Mouse (Mus musculus) limb, embryonic 13.5 days (tissue): ENCODE results near the gene Fzd4. TPM values are rescaled to one million over a fixed set of nuclear protein-coding genes. Genes with fewer than 3 reads are reported as not detected.
A peak's percentile ranks its signal among the peaks of the same experiment; 100 is the strongest.

Experiments used
- ATAC-seq: fragments of 200-750 bp; cut with Nextera tagmentation; 2 replicates; pipeline ENCODE4 v1.8.0; 2017; ENCODE audit warnings: low read depth, moderate number of reproducible peaks, moderate TSS enrichment; ENCODE audit not compliant: low FRiP score
- H3K27ac ChIP-seq: fragments of 300-500 bp; sonication (generic); 2 replicates; pipeline ENCODE4 v1.5.1; 2015; ENCODE audit warnings: inconsistent platforms, mild to moderate bottlenecking, moderate library complexity
- H3K27me3 ChIP-seq: fragments of 300-500 bp; sonication (generic); 2 replicates; pipeline ENCODE4 v1.6.1; 2015; ENCODE audit warnings: mild to moderate bottlenecking, inconsistent platforms
- H3K36me3 ChIP-seq: fragments of 300-500 bp; sonication (generic); 2 replicates; pipeline ENCODE4 v1.6.1; 2015; ENCODE audit warnings: inconsistent platforms, mild to moderate bottlenecking, moderate library complexity
- H3K4me1 ChIP-seq: fragments of 300-500 bp; sonication (generic); 2 replicates; pipeline ENCODE4 v1.6.1; 2015; ENCODE audit warnings: inconsistent platforms
- H3K4me2 ChIP-seq: fragments of 300-500 bp; sonication (generic); replicated peaks from 2 replicates; pipeline ENCODE4 v1.6.1; 2015; ENCODE audit warnings: inconsistent platforms, mild to moderate bottlenecking, moderate library complexity
- H3K4me3 ChIP-seq: fragments of 300-500 bp; sonication (generic); 2 replicates; pipeline ENCODE4 v1.5.1; 2015; ENCODE audit warnings: moderate library complexity, mild to moderate bottlenecking, inconsistent platforms
- H3K9ac ChIP-seq: fragments of 300-500 bp; sonication (generic); 2 replicates; pipeline ENCODE4 v1.6.1; 2015; ENCODE audit warnings: mild to moderate bottlenecking, inconsistent platforms
- H3K9me3 ChIP-seq: fragments of 300-500 bp; sonication (generic); 2 replicates; pipeline ENCODE4 v1.6.1; 2016; ENCODE audit warnings: inconsistent platforms
- WGBS: fragments of 180-500 bp; shearing (Covaris S2); methylation state at CpG from one replicate; pipeline ENCODE4 v1.1.7; 2015; 5-methylcytosine and 5-hydroxymethylcytosine counted together
- polyA plus RNA-seq: library from polyadenylated mRNA; unstranded; fragments of >200 nt; fragmentation: Nextera tagmentation; extraction: Ambion mirVana; gene quantifications from 2 replicates; pipeline ENCODE4 v1.2.1, GENCODE M21; 2015

The Fzd4 gene
- polyA plus RNA-seq, 1 experiment from 2014 or later = 16.5 TPM

- peak overlapping the region; percentile 91 for H3K4me2 ChIP-seq
- 5% methylated on average over 52 of the region's 52 CpGs for WGBS
- H3K9ac ChIP-seq = peak overlapping the region; percentile 70
- H3K27me3 ChIP-seq = 0 out of 2 replicates have a peak, but pooled peaks cover 3% of the 10 kb centered on the region
- peak overlapping the region; percentile 81 for H3K27ac ChIP-seq
- peaks cover 14% of the 10 kb centered on the region for H3K36me3 ChIP-seq
- H3K4me3 ChIP-seq = peak overlapping the region; percentile 96
- no peaks in the 10 kb centered on the region for H3K9me3 ChIP-seq
- ATAC-seq = peak; percentile 87
- peaks cover 44% of the 10 kb centered on the region for H3K4me1 ChIP-seq
These were observed 842 bp upstream of the Fzd4 start for GRCm38 (mm10) chr7:89403053-89403972.

- Histone ChIP-seq H3K4me3 (peak overlapping the region; percentile 96), H3K27ac (peak overlapping the region; percentile 87), H3K4me1 (peaks cover 60% of the 10 kb centered on the region), H3K9ac (peak overlapping the region; percentile 97), H3K36me3 (peaks cover 19% of the 10 kb centered on the region), H3K9me3 (no peaks in the 10 kb centered on the region), H3K27me3 (0 out of 2 replicates have a peak, but pooled peaks cover 3% of the 10 kb centered on the region), H3K4me2 (peak overlapping the region; percentile 91)
- ATAC-seq = no peak
- WGBS = under 1% methylated on average over 35 of the region's 35 CpGs
These were observed 732 bp downstream of the Fzd4 start for GRCm38 (mm10) chr7:89404734-89405440.

GRCm38 (mm10) chr7:89406011-89406410 lies 1.9 kb downstream of the Fzd4 start:
- H3K4me2 ChIP-seq = peak overlapping the region; percentile 91
- no peak for ATAC-seq
- H3K27ac ChIP-seq = peak overlapping the region; percentile 29; the same call in 1 of the 2 replicates
- H3K9me3 ChIP-seq = no peaks in the 10 kb centered on the region
- peak overlapping the region; percentile 53 for H3K9ac ChIP-seq
- 0 out of 2 replicates have a peak, but pooled peaks cover 3% of the 10 kb centered on the region for H3K27me3 ChIP-seq
- peaks cover 71% of the 10 kb centered on the region for H3K4me1 ChIP-seq
- H3K36me3 ChIP-seq = peaks cover 28% of the 10 kb centered on the region
- WGBS = 14% methylated on average over 1 of the region's 1 CpGs
- H3K4me3 ChIP-seq = peak overlapping the region; percentile 96

GRCm38 (mm10) chr7:89407006-89407940 lies 3.1 kb downstream of the Fzd4 start:
- no peaks in the 10 kb centered on the region for H3K9me3 ChIP-seq
- H3K27me3 ChIP-seq = no peaks in the 10 kb centered on the region
- peaks cover 41% of the 10 kb centered on the region for H3K36me3 ChIP-seq
- H3K9ac ChIP-seq = no peak overlapping the region
- no peak for ATAC-seq
- H3K4me2 ChIP-seq = peak overlapping the region; percentile 54
- 87% methylated on average over 24 of the region's 24 CpGs for WGBS
- peaks cover 70% of the 10 kb centered on the region for H3K4me1 ChIP-seq
- no peak overlapping the region; the same call in 1 of the 2 replicates for H3K27ac ChIP-seq
- H3K4me3 ChIP-seq = peak overlapping the region; percentile 96

- no peaks in the 10 kb centered on the region for H3K9me3 ChIP-seq
- peak overlapping the region; percentile 54 for H3K4me2 ChIP-seq
- no peak for ATAC-seq
- H3K9ac ChIP-seq = 0 out of 2 replicates have a peak overlapping the region, but pooled peaks have one; percentile 31
- 57% methylated on average over 4 of the region's 4 CpGs for WGBS
- H3K4me1 ChIP-seq = peaks cover 70% of the 10 kb centered on the region
- no peak overlapping the region for H3K27ac ChIP-seq
- no peaks in the 10 kb centered on the region for H3K27me3 ChIP-seq
- H3K4me3 ChIP-seq = 0 out of 2 replicates have a peak overlapping the region, but pooled peaks have one; percentile 1
- H3K36me3 ChIP-seq = peaks cover 53% of the 10 kb centered on the region
These were observed 6.1 kb downstream of the Fzd4 start for GRCm38 (mm10) chr7:89410294-89410693.

GRCm38 (mm10) chr7:89411346-89411745 lies 7.2 kb downstream of the Fzd4 start:
- ATAC-seq = no peak
- no peak overlapping the region for H3K27ac ChIP-seq
- H3K36me3 ChIP-seq = peaks cover 53% of the 10 kb centered on the region
- H3K4me2 ChIP-seq = no peak overlapping the region
- H3K9me3 ChIP-seq = no peaks in the 10 kb centered on the region
- H3K4me3 ChIP-seq = no peak overlapping the region
- no peaks in the 10 kb centered on the region for H3K27me3 ChIP-seq
- no peak overlapping the region for H3K9ac ChIP-seq
- H3K4me1 ChIP-seq = peaks cover 73% of the 10 kb centered on the region
- 87% methylated on average over 3 of the region's 3 CpGs for WGBS

- no peak for ATAC-seq
- Histone ChIP-seq H3K27ac (no peak overlapping the region), H3K9me3 (no peaks in the 10 kb centered on the region), H3K4me2 (0 out of 2 replicates have a peak overlapping the region, but pooled peaks have one; percentile 4), H3K4me3 (no peak overlapping the region), H3K36me3 (peaks cover 51% of the 10 kb centered on the region), H3K27me3 (no peaks in the 10 kb centered on the region), H3K9ac (no peak overlapping the region), H3K4me1 (peaks cover 68% of the 10 kb centered on the region)
- WGBS = 85% methylated on average over 7 of the region's 7 CpGs
These were observed 7.9 kb downstream of the Fzd4 start for GRCm38 (mm10) chr7:89412094-89412493.

GRCm38 (mm10) chr7:89416027-89416426 lies 11.9 kb downstream of the Fzd4 start:
- Histone ChIP-seq H3K9me3 (no peaks in the 10 kb centered on the region), H3K4me3 (no peak overlapping the region), H3K27me3 (no peaks in the 10 kb centered on the region), H3K36me3 (peaks cover 25% of the 10 kb centered on the region), H3K4me2 (no peak overlapping the region), H3K27ac (no peak overlapping the region), H3K4me1 (peaks cover 41% of the 10 kb centered on the region), H3K9ac (no peak overlapping the region)
- ATAC-seq = no peak
- 62% methylated on average over 4 of the region's 4 CpGs for WGBS

GRCm38 (mm10) chr7:89417707-89418106 lies 13.6 kb downstream of the Fzd4 start:
- WGBS = 69% methylated on average over 2 of the region's 2 CpGs
- Histone ChIP-seq H3K27me3 (no peaks in the 10 kb centered on the region), H3K4me2 (no peak overlapping the region), H3K27ac (no peak overlapping the region), H3K4me3 (no peak overlapping the region), H3K9me3 (no peaks in the 10 kb centered on the region), H3K36me3 (peaks cover 8% of the 10 kb centered on the region), H3K9ac (no peak overlapping the region), H3K4me1 (peaks cover 31% of the 10 kb centered on the region)
- no peak for ATAC-seq

GRCm38 (mm10) chr7:89418127-89418653 lies 14.0 kb downstream of the Fzd4 start:
- Histone ChIP-seq H3K4me3 (no peak overlapping the region), H3K27ac (no peak overlapping the region), H3K9me3 (no peaks in the 10 kb centered on the region), H3K4me1 (peaks cover 36% of the 10 kb centered on the region), H3K27me3 (no peaks in the 10 kb centered on the region), H3K36me3 (peaks cover 5% of the 10 kb centered on the region; the same call in 1 of the 2 replicates), H3K9ac (no peak overlapping the region), H3K4me2 (no peak overlapping the region)
- 49% methylated on average over 8 of the region's 8 CpGs for WGBS
- 0 out of 2 replicates have a peak, but pooled peaks have one; percentile 37 for ATAC-seq
